Mouse (Mus musculus): ENCODE data around the gene Kctd21. TPM values are rescaled to one million over a fixed set of nuclear protein-coding genes. Genes with fewer than 3 reads are reported as not detected.

Gene Kctd21
- total and polyA plus RNA-seq, 3 experiments, result 0.23 to 1.2 TPM; not detected in 1

DNA sequence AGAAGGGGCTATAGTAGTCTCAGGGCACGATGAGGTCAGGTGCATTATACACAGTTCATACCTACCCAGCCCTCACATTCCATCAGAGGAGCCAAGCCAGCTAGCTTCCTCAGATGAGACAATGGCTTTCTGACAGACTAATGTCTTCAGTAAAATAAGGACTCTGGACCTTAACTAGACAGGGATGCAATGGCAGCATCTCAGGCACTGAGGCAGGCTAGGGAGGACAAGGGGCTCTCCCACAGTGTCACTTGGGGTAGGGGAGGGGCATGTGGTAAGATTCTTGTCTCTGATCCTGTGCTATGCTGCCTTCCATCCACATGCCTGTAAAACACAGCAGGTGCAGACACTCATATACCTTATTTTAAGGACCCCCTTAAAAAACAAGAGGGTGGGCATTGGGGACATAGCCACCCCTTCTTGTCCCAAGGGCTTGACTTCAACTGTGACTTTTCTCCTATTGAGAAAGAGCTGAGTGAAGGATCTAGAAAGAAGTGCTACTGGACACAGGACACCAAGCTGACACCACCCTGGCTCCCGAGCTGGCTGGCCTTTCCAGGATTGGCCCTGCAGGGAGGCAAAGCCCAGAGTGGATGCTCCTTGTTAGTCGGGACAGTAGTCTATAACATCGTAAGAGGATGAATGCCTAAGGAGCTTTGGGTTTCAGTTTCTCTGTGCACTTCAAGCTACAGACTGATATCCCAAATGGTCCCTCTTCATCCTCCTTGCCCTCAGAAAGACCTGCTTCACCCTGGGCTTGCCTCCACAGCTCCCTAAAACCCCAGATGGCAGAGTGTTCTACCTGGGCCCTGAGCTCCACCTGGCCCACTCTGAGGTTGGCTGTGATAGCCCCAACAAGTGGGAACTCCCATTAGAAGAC lies 22.4 kb upstream of the Kctd21 start:
- no peaks in the 10 kb centered on the region; a peak in 1 of 4 replicates for H3K36me3 ChIP-seq (ENCODE audit: control insufficient read depth in 1 of 2, insufficient read depth in 2 of 2, low read length in 2 of 2)
- no peak overlapping the region for H3K27ac ChIP-seq (ENCODE audit: control insufficient read depth, low read depth, low read length)
- no peak overlapping the region for H3K4me3 ChIP-seq (ENCODE audit: control insufficient read depth in 1 of 2, insufficient read depth in 1 of 2, low read depth in 2 of 2, low read length in 2 of 2)
- H3K9me3 ChIP-seq (replicated peaks; ENCODE audit: insufficient read depth, low read length), result no peaks in the 10 kb centered on the region
- H3K79me2 ChIP-seq (ENCODE audit: control insufficient read depth, insufficient read depth, low read length, poor library complexity), result no peaks in the 10 kb centered on the region
- no peak for DNase-seq (ENCODE audit: low read depth, low spot score)
- no peak overlapping the region for H3K9ac ChIP-seq (ENCODE audit: control insufficient read depth, low read depth, low read length, poor library complexity, severe bottlenecking)
- no peaks in the 10 kb centered on the region for H3K4me1 ChIP-seq (ENCODE audit: control insufficient read depth in 1 of 2, insufficient read depth in 2 of 2, low read length in 2 of 2)
- TF ChIP-seq RAD21 (IDR thresholded peaks at IDR 0.05; ENCODE audit: low read depth, low read length), result no peak
- no peak for TF ChIP-seq ELF1 (IDR thresholded peaks at IDR 0.05; ENCODE audit: low read depth, low read length)
- no peak for TF ChIP-seq USF2 (IDR thresholded peaks at IDR 0.05; ENCODE audit: borderline replicate concordance in 1 of 2, insufficient read depth in 1 of 2, low read depth in 1 of 2, low read length in 2 of 2)
- no peaks in the 10 kb centered on the region for H3K27me3 ChIP-seq (ENCODE audit: control insufficient read depth in 1 of 2, insufficient read depth in 2 of 2, low read length in 2 of 2)

DNA sequence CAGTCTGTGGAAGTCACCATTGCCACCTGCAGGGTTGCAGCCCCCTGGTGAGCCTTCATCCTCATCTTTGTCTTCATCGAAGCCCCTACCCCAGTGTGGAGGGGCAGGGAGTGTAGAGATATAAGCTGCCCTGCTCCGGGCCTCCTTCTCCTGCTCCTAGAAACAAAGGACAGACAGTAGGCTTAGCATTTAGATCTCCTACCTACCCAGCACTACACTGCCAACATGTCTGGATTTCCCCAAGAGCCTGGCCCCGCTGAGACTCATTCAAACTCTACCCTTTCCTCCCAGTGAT lies 21.8 kb upstream of the Kctd21 start:
- H3K27me3 ChIP-seq (ENCODE audit: control insufficient read depth in 1 of 2, insufficient read depth in 2 of 2, low read length in 2 of 2), result no peaks in the 10 kb centered on the region
- TF ChIP-seq MYB (IDR thresholded peaks at IDR 0.05; ENCODE audit: low read depth, low read length) (no peak), EP300 (IDR thresholded peaks at IDR 0.05; ENCODE audit: low read depth in 1 of 2, low read length in 2 of 2) (no peak), MAFK (IDR thresholded peaks at IDR 0.05; ENCODE audit: borderline replicate concordance, low read depth, low read length) (no peak), MYC (IDR thresholded peaks at IDR 0.05; ENCODE audit: low read depth, low read length) (no peak), POLR2AphosphoS5 (IDR thresholded peaks at IDR 0.05; ENCODE audit: borderline replicate concordance, low read depth, low read length) (no peak)
- H3K79me2 ChIP-seq (ENCODE audit: control insufficient read depth, insufficient read depth, low read length, poor library complexity), result no peaks in the 10 kb centered on the region
- H3K9me3 ChIP-seq (replicated peaks; ENCODE audit: insufficient read depth, low read length), result no peaks in the 10 kb centered on the region
- no peak overlapping the region for H3K9ac ChIP-seq (ENCODE audit: control insufficient read depth, low read depth, low read length, poor library complexity, severe bottlenecking)
- no peaks in the 10 kb centered on the region for H3K4me1 ChIP-seq (ENCODE audit: control insufficient read depth in 1 of 2, insufficient read depth in 2 of 2, low read length in 2 of 2)
- no peak for DNase-seq (ENCODE audit: low read depth, low spot score)
- H3K4me3 ChIP-seq (ENCODE audit: control insufficient read depth in 1 of 2, insufficient read depth in 1 of 2, low read depth in 2 of 2, low read length in 2 of 2), result no peak overlapping the region
- H3K27ac ChIP-seq (ENCODE audit: control insufficient read depth, low read depth, low read length), result no peak overlapping the region
- no peaks in the 10 kb centered on the region; a peak in 1 of 4 replicates for H3K36me3 ChIP-seq (ENCODE audit: control insufficient read depth in 1 of 2, insufficient read depth in 2 of 2, low read length in 2 of 2)

DNA sequence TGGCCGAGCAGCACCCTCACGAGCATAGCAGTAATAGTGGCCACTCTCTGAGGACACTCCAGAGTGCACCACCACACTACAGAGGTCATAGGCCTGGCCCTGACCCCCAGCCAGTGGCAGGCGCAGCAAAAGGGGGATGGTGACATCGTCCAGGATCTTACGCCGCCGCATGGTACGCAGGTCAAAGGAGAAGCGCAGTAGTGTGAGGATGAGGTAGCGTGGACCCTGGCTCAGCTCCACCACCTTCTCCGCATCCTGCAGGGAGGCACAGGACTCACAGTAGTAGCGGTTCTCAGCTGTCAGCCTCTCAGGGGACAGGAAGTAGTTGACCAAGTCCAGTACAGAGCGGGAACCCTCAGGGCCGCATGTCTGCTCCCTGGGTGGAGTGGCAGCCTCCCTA lies 20.5 kb upstream of the Kctd21 start:
- H3K9me3 ChIP-seq (replicated peaks; ENCODE audit: insufficient read depth, low read length), result no peaks in the 10 kb centered on the region
- no peaks in the 10 kb centered on the region for H3K27me3 ChIP-seq (ENCODE audit: control insufficient read depth in 1 of 2, insufficient read depth in 2 of 2, low read length in 2 of 2)
- H3K4me1 ChIP-seq (ENCODE audit: control insufficient read depth in 1 of 2, insufficient read depth in 2 of 2, low read length in 2 of 2), result no peaks in the 10 kb centered on the region
- no peak for TF ChIP-seq MEF2A (IDR thresholded peaks at IDR 0.05; ENCODE audit: extremely low read depth, insufficient replicate concordance, low read depth, low read length, poor library complexity, severe bottlenecking)
- TF ChIP-seq ZNF384 (IDR thresholded peaks at IDR 0.05; ENCODE audit: low read depth, low read length), result no peak
- no peak for TF ChIP-seq GABPA (IDR thresholded peaks at IDR 0.05; ENCODE audit: low read depth, low read length)
- no peak for TF ChIP-seq MAZ (IDR thresholded peaks at IDR 0.05; ENCODE audit: low read depth, low read length)
- TF ChIP-seq TAL1 (IDR thresholded peaks at IDR 0.05; ENCODE audit: low read length), result no peak
- no peak for TF ChIP-seq EP300 (IDR thresholded peaks at IDR 0.05; ENCODE audit: low read depth in 1 of 2, low read length in 2 of 2)
- TF ChIP-seq E2F4 (IDR thresholded peaks at IDR 0.05; ENCODE audit: borderline replicate concordance, low read depth, low read length), result no peak
- TF ChIP-seq MAFK (IDR thresholded peaks at IDR 0.05; ENCODE audit: borderline replicate concordance, low read depth, low read length), result no peak
- no peak for TF ChIP-seq CTCF (IDR thresholded peaks at IDR 0.05 in 2 of 3, conservative IDR thresholded peaks at IDR 0.05 in 1 of 3; ENCODE audit: control insufficient read depth in 1 of 3, insufficient read depth in 1 of 3, low read depth in 2 of 3, low read length in 3 of 3, poor library complexity in 1 of 3, severe bottlenecking in 1 of 3)
- TF ChIP-seq SIN3A (IDR thresholded peaks at IDR 0.05; ENCODE audit: low read length), result no peak
- no peak for TF ChIP-seq RAD21 (IDR thresholded peaks at IDR 0.05; ENCODE audit: low read depth, low read length)
- H3K79me2 ChIP-seq (ENCODE audit: control insufficient read depth, insufficient read depth, low read length, poor library complexity), result no peaks in the 10 kb centered on the region
- H3K9ac ChIP-seq (ENCODE audit: control insufficient read depth, low read depth, low read length, poor library complexity, severe bottlenecking), result no peak overlapping the region
- no peak overlapping the region for H3K4me3 ChIP-seq (ENCODE audit: control insufficient read depth in 1 of 2, insufficient read depth in 1 of 2, low read depth in 2 of 2, low read length in 2 of 2)
- no peak for DNase-seq (ENCODE audit: low read depth, low spot score)
- no peaks in the 10 kb centered on the region for H3K36me3 ChIP-seq (ENCODE audit: control insufficient read depth in 1 of 2, insufficient read depth in 2 of 2, low read length in 2 of 2)
- no peak overlapping the region for H3K27ac ChIP-seq (ENCODE audit: control insufficient read depth, low read depth, low read length)
